Mouse (Mus musculus) monocyte, adult 2 months (primary cell): Measurements from ENCODE around the gene Cavin2.

Experiments
- DNase-seq, 2 experiments: peaks; one replicate each; pipeline ENCODE4 v3.0.0; 2022; ENCODE audit warnings: low spot score in 2 of 2, low read depth in 1 of 2

Gene Cavin2

GRCm38 (mm10) chr1:51288755-51289619 lies at the start of gene Cavin2:
Cavin2 (plus strand) TSS chr1:51289126.
- no peak for DNase-seq

DNA sequence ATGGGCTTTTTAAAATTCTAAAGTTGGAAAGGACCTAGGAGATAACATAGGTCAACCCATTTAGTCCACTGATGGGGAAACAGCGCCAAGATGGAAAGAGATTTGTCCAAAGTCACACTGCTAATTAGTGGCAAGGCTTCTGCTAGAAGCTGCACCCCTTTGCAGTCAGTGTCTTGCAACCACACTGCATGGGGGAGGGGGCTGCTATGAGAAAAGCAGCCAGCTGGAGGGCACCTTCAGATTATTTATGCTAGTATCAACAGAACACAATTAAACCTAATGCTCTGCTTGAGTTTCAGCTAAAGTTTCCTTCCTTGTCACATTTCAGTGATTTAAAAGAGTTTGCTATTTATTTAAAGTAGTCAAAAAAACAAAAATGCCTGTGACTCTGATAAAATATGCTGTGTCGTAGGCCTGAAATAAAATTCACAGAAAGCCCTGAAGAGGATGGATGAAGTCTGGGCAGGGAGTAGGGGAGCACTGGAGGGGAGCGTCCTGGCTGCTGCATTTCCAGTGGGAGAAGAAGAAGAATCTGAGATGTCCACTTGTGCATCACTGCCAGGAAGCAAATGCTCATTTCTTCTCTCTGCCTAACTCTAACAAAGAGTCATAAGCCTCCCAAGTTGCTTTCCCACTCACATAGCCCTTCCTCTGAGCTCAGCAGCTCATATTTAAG lies 47.5 kb upstream of the Cavin2 start:
- no peak for DNase-seq

DNA sequence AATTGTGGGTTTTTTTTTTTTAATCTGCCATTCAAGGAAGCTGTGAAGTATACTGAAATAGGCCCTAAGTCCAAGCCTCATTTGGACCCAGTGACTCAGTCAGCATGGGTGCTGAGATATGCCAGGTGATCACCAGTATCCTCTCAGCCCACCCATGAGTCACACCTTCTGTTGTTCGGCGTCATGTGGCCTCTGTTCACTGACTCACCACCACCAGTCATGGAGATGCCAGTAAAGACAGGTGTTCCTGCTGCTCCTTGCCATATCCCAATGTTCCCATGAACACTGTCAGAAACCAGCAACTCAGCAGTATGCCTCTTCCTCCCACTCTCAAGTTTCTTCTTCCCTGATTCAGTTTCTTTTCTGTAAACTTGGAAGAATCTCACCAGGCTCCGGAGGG lies 45.6 kb upstream of the Cavin2 start:
- DNase-seq, result no peak

- no peak for DNase-seq
These were observed 45.1 kb upstream of the Cavin2 start for GRCm38 (mm10) chr1:51243869-51244268.

- no peak for DNase-seq
These were observed 43.5 kb upstream of the Cavin2 start for GRCm38 (mm10) chr1:51245381-51245780.

GRCm38 (mm10) chr1:51250302-51250701 lies 38.6 kb upstream of the Cavin2 start:
- DNase-seq, result no peak

DNA sequence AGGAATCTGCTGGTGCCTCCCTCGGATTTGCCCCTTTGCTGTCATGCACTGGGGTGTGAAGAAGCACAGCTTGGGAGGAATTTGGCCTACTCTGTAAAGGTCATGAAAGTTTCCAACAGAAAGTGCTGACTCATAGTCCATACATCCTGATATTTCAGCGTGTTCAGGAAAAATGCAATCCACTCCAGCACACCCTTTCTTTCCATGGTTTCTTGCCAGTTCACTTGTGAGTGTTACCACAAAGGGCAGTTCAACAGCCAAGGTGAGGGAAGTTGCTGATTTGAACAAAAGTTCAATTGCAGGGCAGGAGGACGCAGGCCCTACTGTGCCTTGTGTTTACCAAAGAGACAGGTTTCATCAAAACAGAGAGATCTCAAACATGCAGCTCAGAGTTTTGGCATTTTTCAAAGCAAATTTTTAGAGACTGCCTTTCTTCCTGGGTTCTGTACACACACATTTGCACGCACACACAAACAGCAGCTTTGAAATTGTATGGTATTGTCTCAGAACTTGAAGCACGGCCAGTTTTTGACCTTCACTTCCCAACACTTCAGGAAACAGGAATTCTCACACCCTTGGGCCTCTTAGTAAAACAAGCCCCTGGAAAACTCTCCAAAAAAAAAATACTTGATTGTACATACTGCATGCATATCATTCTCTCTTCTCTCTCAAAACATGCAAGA lies 23.7 kb upstream of the Cavin2 start:
- DNase-seq, result no peak

- DNase-seq, result no peak
These were observed 23.0 kb upstream of the Cavin2 start for GRCm38 (mm10) chr1:51265926-51266325.

- no peak for DNase-seq
These were observed 21.8 kb upstream of the Cavin2 start for GRCm38 (mm10) chr1:51267125-51267524.

DNA sequence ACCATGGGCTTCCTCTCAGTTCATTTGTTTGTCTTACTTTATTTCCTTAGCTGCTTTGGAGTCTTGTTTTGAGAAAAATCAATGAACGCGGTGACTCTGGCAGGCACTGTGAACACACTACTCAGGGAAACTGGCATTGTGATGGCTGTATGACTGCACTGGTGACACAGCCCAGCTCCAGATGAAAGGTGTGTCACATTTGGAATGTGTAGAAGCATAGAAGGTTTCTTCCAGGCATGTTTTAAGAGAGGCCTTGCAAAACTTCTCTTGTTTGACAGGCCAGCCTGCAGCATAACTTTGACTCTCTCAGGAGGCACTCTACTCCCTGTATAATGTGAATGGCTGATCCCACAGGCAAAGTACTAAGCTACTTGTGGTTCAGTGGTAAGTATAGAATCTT lies 20.7 kb upstream of the Cavin2 start:
- DNase-seq, result no peak

DNA sequence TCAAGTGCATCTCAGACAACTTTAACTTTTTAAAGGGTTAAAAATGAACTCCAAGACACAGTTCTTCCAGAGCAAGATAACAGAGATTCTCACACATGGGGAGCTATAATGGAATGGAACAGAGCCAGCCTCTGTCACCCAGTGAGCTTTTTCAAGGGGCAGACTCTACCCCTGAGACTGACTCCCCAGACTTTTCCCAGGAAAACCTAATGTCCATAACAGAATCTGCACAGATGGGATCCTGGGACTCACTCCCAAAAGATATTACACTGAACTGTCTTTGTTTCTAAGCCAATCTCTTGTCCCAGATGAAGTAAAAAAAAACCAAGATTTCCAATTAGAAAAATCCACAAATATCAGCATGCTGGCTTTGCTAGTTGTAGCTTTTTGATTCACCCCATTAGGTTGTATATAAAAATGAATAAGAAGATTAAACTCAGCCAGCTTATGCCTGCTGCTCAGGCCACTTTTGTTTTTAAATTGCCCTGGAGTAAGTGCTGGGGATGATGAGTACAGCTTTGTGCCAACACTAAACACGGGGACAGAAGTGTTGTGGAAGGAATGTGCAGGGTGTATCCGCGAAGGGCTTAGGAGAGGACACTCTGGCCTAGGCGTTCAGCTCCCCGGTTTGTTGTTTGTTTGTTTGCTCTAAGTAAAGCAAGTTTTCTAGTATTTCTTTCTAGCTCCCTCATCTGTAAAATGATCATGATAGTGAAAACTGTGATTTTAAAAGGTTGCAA lies 18.6 kb upstream of the Cavin2 start:
- DNase-seq, result no peak

DNA sequence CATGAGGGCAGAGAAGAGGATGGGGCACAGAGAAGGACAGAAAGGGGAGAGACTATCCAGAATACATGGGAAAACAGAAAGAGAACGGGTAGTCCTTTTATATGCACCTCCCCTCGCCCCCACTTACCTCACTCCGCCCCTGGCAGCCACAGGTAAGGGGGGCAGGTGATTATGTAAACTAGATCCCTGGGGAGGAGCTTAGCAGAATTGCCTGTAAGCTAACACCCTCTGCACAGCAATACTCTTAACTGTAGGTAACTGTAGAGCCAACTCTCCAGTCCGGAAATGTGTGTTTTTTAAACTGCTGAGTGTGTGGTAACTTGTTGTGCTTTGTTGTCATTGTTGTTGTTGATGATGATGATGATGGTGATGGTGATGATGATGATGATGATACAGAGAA lies 17.1 kb upstream of the Cavin2 start:
- DNase-seq, result no peak

- DNase-seq, result no peak
These were observed 16.2 kb upstream of the Cavin2 start for GRCm38 (mm10) chr1:51272583-51273201.

GRCm38 (mm10) chr1:51277879-51278567 lies 10.9 kb upstream of the Cavin2 start:
- DNase-seq, result no peak

DNA sequence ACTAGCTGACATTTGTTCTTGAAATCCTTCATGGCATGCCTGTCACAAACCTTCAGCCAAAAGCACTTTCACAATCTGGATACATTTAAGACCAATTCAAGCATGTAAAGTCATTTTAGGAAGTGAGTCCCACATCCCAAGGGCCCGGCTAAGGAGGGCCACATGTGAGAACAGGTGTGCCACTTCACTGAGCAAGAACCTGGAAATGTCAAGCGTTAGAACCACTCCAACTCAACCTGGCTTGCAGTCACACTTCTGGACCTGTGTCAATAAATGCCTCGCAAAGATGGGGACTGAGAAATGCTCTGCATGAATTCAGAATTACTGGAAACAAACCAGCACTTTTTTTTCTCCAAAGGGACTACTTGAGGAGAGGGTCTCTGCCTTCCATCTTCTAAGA lies 725 bp upstream of the Cavin2 start:
- no peak for DNase-seq

DNA sequence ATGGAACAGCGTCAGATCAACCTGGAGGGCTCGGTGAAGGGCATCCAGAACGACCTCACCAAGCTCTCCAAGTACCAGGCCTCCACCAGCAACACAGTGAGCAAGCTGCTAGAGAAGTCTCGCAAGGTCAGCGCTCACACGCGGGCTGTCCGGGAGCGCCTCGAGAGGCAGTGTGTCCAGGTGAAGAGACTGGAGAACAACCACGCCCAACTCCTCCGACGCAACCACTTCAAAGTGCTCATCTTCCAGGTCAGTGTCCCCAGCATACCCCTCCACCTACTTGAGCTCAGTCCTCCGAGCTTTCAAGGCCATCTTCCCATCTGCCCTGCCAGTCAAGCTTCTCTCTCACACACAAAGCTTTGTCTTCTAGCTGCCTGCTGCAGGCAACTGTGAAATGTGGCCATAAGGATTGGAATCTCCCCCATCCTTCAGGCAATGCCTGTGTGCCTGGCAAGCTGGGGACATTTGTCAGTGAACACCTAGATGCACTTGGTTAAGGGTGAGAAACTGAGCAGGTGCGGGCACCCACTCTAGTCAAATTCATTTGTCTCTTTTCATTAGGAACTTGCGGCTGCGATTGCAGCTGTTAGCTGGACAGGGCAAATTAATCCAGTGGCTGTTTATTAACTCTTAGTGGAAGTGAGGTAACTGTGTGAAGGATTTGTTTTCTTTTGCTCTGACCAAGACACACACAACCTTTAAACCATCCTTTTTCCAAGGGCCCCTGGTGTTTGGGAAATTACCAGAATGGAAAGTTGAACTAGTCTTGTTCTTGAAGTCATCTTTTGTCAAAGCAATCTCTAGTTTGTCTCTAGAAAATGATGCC lies 907 bp downstream of the Cavin2 start:
- DNase-seq, result no peak

GRCm38 (mm10) chr1:51290634-51291033 lies 1.7 kb downstream of the Cavin2 start:
- DNase-seq, result no peak

DNA sequence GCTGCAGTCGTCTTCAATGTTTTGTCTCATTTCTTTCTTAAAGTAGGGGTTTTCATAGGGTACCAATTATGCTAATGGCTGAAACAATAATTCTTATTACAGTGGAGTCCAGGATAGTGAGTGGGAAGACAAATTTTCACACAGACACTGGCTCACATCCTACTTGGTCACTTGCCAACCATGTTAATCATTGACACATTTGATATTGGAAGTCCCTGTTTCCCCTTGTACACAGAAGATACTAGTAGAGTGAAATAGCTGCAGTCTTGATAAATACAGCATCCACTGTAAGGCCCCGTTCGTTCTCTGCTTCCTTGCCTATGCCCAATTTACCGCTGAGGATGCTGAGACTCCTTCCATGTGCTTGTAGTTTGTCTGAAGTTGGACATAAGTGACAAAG lies 3.4 kb downstream of the Cavin2 start:
- no peak for DNase-seq

GRCm38 (mm10) chr1:51300295-51300930 lies 11.5 kb downstream of the Cavin2 start:
- DNase-seq, result no peak
